Mouse (Mus musculus) midbrain, embryonic 11.5 days (tissue): ENCODE results near the gene Lgalsl. TPM values are rescaled to one million over a fixed set of nuclear protein-coding genes. Genes with fewer than 3 reads are reported as not detected.

Experiments used
- ATAC-seq: fragments of 200-750 bp; cut with Nextera tagmentation; 2 replicates; pipeline ENCODE4 v1.8.0; 2017; ENCODE audit warnings: moderate TSS enrichment, moderate library complexity; ENCODE audit not compliant: low FRiP score
- DNase-seq: peaks from one replicate; pipeline ENCODE4 v3.0.0; 2015; ENCODE audit warnings: low spot score; ENCODE audit errors: missing footprints
- H3K27ac ChIP-seq: fragments of 300-500 bp; sonication (generic); 2 replicates; pipeline ENCODE4 v1.5.1; 2014; ENCODE audit warnings: low read depth, low read length
- H3K27me3 ChIP-seq: fragments of 300-500 bp; sonication (generic); 2 replicates; pipeline ENCODE4 v1.6.1; 2014; ENCODE audit warnings: mild to moderate bottlenecking, low read length, moderate library complexity, mixed read lengths; ENCODE audit not compliant: control insufficient read depth, insufficient read depth
- H3K36me3 ChIP-seq: fragments of 300-500 bp; sonication (generic); 2 replicates; pipeline ENCODE4 v1.6.1; 2014; ENCODE audit warnings: mild to moderate bottlenecking, low read length, moderate library complexity, mixed read lengths; ENCODE audit not compliant: control insufficient read depth, insufficient read depth
- H3K4me1 ChIP-seq: fragments of 300-500 bp; sonication (generic); 2 replicates; pipeline ENCODE4 v1.6.1; 2014; ENCODE audit warnings: low read length; ENCODE audit not compliant: control insufficient read depth, insufficient read depth
- H3K4me2 ChIP-seq: fragments of 300-500 bp; sonication (generic); 2 replicates; pipeline ENCODE4 v1.6.1; 2014; ENCODE audit warnings: mild to moderate bottlenecking, moderate library complexity
- H3K4me3 ChIP-seq: fragments of 300-500 bp; sonication (generic); 2 replicates; pipeline ENCODE4 v1.5.1; 2014; ENCODE audit warnings: low read depth, low read length
- H3K9ac ChIP-seq: fragments of 300-500 bp; sonication (generic); 2 replicates; pipeline ENCODE4 v1.6.1; 2014; ENCODE audit warnings: low read length
- H3K9me3 ChIP-seq: fragments of 300-500 bp; sonication (generic); 2 replicates; pipeline ENCODE4 v1.6.1; 2016; ENCODE audit warnings: low read length; ENCODE audit not compliant: control insufficient read depth
- WGBS: fragments of 180-500 bp; shearing (Covaris S2); extraction: QIAGEN DNeasy Blood & Tissue Kit; methylation state at CpG from one replicate; pipeline ENCODE4 v1.1.7; 2014; 5-methylcytosine and 5-hydroxymethylcytosine counted together
- polyA plus RNA-seq: library from polyadenylated mRNA; unstranded; fragments of >200 nt; fragmentation: Nextera tagmentation; extraction: Ambion mirVana; gene quantifications from 2 replicates; pipeline ENCODE4 v1.2.1, GENCODE M21; 2014

The Lgalsl gene
- polyA plus RNA-seq, 1 experiment from 2014 or later = 26.6 TPM

DNA sequence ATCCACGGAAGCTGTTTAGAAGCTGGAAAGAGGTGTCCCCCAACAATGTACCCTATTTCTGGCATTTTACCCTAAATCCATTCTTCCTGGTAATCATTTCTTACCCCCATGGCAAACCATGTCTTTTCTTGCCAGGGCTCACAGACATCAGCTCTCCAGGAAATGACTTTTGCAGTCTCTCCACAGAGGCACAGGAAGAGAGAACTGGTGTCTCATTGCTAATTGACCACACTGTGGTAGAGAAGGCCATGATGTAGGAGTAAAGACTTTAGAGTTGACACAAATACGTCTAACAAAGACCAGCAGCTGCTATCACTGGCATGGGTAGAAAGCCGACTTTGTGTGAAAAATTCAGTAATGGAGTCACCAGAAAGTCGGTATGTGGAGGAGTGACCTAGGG, 50.5 kb downstream of the Lgalsl start:
- H3K4me1 ChIP-seq = no peaks in the 10 kb centered on the region
- H3K4me3 ChIP-seq = no peak overlapping the region
- 83% methylated on average over 4 of the region's 4 CpGs for WGBS
- H3K9ac ChIP-seq = no peak overlapping the region
- H3K27me3 ChIP-seq = no peaks in the 10 kb centered on the region
- ATAC-seq = no peak
- no peaks in the 10 kb centered on the region; the same call in 1 of the 2 replicates for H3K9me3 ChIP-seq
- H3K27ac ChIP-seq = no peak overlapping the region
- no peaks in the 10 kb centered on the region for H3K36me3 ChIP-seq
- DNase-seq = no peak
- H3K4me2 ChIP-seq = no peak overlapping the region

GRCm38 (mm10) chr11:20778861-20779563, 51.8 kb downstream of the Lgalsl start:
- H3K9me3 ChIP-seq = no peaks in the 10 kb centered on the region
- H3K4me2 ChIP-seq = no peak overlapping the region
- no peak overlapping the region for H3K27ac ChIP-seq
- H3K4me3 ChIP-seq = no peak overlapping the region
- no peaks in the 10 kb centered on the region for H3K27me3 ChIP-seq
- H3K36me3 ChIP-seq = no peaks in the 10 kb centered on the region
- no peaks in the 10 kb centered on the region for H3K4me1 ChIP-seq
- ATAC-seq (no peak), DNase-seq (no peak)
- H3K9ac ChIP-seq = no peak overlapping the region
- WGBS = 80% methylated on average over 3 of the region's 3 CpGs

- DNase-seq = no peak
- H3K9me3 ChIP-seq = no peaks in the 10 kb centered on the region
- no peak overlapping the region for H3K4me3 ChIP-seq
- no peaks in the 10 kb centered on the region for H3K36me3 ChIP-seq
- 69% methylated on average over 1 of the region's 1 CpGs for WGBS
- H3K9ac ChIP-seq = no peak overlapping the region
- no peak overlapping the region for H3K27ac ChIP-seq
- no peaks in the 10 kb centered on the region for H3K4me1 ChIP-seq
- no peaks in the 10 kb centered on the region for H3K27me3 ChIP-seq
- no peak overlapping the region for H3K4me2 ChIP-seq
- no peak for ATAC-seq
Observed at GRCm38 (mm10) chr11:20778298-20778697, 52.6 kb downstream of the Lgalsl start.

DNA sequence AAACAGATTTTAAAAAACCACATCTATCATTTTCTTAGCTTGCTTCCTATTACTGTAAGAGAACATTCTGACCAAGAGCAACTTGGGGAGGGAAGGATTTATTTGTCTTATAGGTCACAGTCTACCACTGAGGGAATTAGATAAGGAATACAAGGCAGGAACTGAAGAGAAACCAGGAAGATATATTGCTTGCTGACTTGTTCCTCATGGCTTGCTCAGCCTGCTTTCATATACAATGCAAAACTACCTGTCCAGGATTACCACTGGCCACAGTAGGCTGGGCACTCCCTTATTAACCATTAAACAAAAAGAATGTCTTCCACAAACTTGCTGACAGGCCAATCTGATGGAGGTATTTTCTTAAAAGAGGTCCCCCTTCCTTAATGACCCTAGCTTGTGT, 54.2 kb downstream of the Lgalsl start:
- DNase-seq = no peak
- no peak for ATAC-seq
- Histone ChIP-seq H3K9me3 (no peaks in the 10 kb centered on the region), H3K27ac (no peak overlapping the region), H3K36me3 (no peaks in the 10 kb centered on the region), H3K27me3 (no peaks in the 10 kb centered on the region), H3K4me1 (no peaks in the 10 kb centered on the region), H3K4me3 (no peak overlapping the region), H3K9ac (no peak overlapping the region), H3K4me2 (no peak overlapping the region)

Other genes starting within 250 kb of the Lgalsl start
- 32.1 and 33.1 TPM in 2 replicates for gene Aftph, start 89.5 kb downstream of the Lgalsl start, polyA plus RNA-seq